Mouse (Mus musculus) heart, embryonic 10.5 days (tissue): ENCODE measurements around the gene Olfr1134. TPM values are rescaled to one million over a fixed set of nuclear protein-coding genes. Genes with fewer than 3 reads are reported as not detected.
"Not testable (repeated sequence)": the region's sequence is repeated elsewhere in the genome, so short reads cannot be mapped to it uniquely, and the experiment has no call there.

Experiments
- DNase-seq: peaks from one replicate; pipeline ENCODE4 v3.0.0-alpha.2; 2017; ENCODE audit warnings: low spot score
- H3K27ac ChIP-seq: fragments of 300-500 bp; sonication (generic); 2 replicates; pipeline ENCODE4 v1.5.1; 2016; ENCODE audit warnings: mild to moderate bottlenecking
- H3K27me3 ChIP-seq: fragments of 300-500 bp; sonication (generic); 2 replicates; pipeline ENCODE4 v1.6.1; 2016; ENCODE audit warnings: mild to moderate bottlenecking; ENCODE audit not compliant: poor library complexity, insufficient read depth, severe bottlenecking
- H3K36me3 ChIP-seq: fragments of 300-500 bp; sonication (generic); 2 replicates; pipeline ENCODE4 v1.6.1; 2016; ENCODE audit warnings: mild to moderate bottlenecking, moderate library complexity
- H3K4me1 ChIP-seq: fragments of 300-500 bp; sonication (generic); 2 replicates; pipeline ENCODE4 v1.6.1; 2016; ENCODE audit warnings: mild to moderate bottlenecking
- H3K4me3 ChIP-seq: fragments of 300-500 bp; sonication (generic); 2 replicates; pipeline ENCODE4 v1.5.1; 2016; ENCODE audit warnings: mild to moderate bottlenecking, moderate library complexity
- H3K9me3 ChIP-seq: fragments of 300-500 bp; sonication (generic); 2 replicates; pipeline ENCODE4 v1.6.1; 2016; ENCODE audit warnings: mild to moderate bottlenecking, moderate library complexity
- WGBS: fragments of 180-500 bp; shearing (Covaris S2); methylation state at CpG from one replicate; pipeline ENCODE4 v1.1.7; 2016; 5-methylcytosine and 5-hydroxymethylcytosine counted together
- polyA plus RNA-seq: library from polyadenylated mRNA; unstranded; fragments of >200 nt; fragmentation: Nextera tagmentation; extraction: Ambion mirVana; gene quantifications from 2 replicates; pipeline ENCODE4 v1.2.1, GENCODE M21; 2016

The Olfr1134 gene
- not detected in 2 replicates for polyA plus RNA-seq

DNA sequence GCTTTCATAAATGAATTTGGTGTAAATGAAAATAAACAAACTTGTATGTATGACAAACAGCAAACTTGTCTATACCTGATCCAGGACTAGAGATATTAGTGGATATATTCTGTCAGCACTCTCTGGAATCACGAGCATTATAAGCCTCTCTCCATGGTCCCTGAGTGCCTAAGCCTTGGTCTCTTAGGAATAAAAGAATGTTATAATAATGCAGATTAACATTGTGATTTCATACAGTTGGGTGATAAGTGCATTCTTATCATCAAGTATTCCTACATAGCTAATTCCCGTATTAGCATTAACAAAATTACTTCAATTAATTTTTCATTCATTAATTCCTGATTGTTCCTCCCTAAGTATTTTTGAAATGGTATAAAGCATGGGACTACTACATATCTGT, at the start of gene Olfr1134:
TSS of gene Olfr1134 (minus strand) at position 101 of the 400 bp plus-strand sequence.
- no peaks in the 10 kb centered on the region for H3K9me3 ChIP-seq
- H3K4me3 ChIP-seq: no peak within 1 kb of the TSS
- 71% methylated on average over 2 of the region's 2 CpGs for WGBS
- H3K27ac ChIP-seq: no peak within 1 kb of the TSS
- H3K36me3 ChIP-seq: no peaks in the 10 kb centered on the region
- no peak for DNase-seq
- no peaks in the 10 kb centered on the region for H3K27me3 ChIP-seq
- no peaks in the 10 kb centered on the region for H3K4me1 ChIP-seq

DNA sequence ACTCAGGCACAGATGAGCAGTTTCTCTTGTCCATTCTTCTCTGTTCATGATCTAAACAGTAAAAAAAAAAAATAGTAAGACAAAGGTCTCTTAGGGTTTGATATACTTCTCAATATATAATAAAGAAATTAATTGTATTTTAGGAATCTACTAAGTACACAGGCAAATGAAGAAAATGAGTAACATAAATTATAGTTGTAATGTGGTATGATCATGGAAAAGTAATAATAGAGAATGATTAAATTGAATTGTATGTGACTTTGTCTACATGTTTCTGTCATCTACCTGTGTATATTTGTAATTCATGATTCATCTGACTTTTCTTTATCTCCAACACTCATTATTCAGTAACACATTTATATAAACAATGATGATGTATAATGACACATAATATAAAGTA, 35.6 kb upstream of the Olfr1134 start, which contains the start of gene Olfr1136:
TSS of gene Olfr1136 (minus strand) at position 101 of the 400 bp plus-strand sequence.
- H3K4me1 ChIP-seq: no peaks in the 10 kb centered on the region
- DNase-seq: no peak

GRCm38 (mm10) chr2:87673564-87673963, 15.3 kb upstream of the Olfr1134 start, which contains the start of gene Olfr1135:
Gene Olfr1135 (minus strand): TSS chr2:87673664.
- H3K27ac ChIP-seq: no peak within 1 kb of the TSS
- no peaks in the 10 kb centered on the region for H3K36me3 ChIP-seq
- no peak for DNase-seq
- H3K4me1 ChIP-seq: no peaks in the 10 kb centered on the region
- no peaks in the 10 kb centered on the region for H3K9me3 ChIP-seq
- H3K4me3 ChIP-seq: no peak within 1 kb of the TSS
- 11% methylated on average over 1 of the region's 1 CpGs for WGBS
- no peaks in the 10 kb centered on the region for H3K27me3 ChIP-seq

More for the DNA sequence above, 35.6 kb upstream of the Olfr1134 start, which contains the start of gene Olfr1136:
- no peak within 1 kb of the TSS for H3K27ac ChIP-seq
- no peaks in the 10 kb centered on the region for H3K9me3 ChIP-seq
- H3K36me3 ChIP-seq: no peaks in the 10 kb centered on the region
- H3K4me3 ChIP-seq: no peak within 1 kb of the TSS
- no peaks in the 10 kb centered on the region for H3K27me3 ChIP-seq

DNA sequence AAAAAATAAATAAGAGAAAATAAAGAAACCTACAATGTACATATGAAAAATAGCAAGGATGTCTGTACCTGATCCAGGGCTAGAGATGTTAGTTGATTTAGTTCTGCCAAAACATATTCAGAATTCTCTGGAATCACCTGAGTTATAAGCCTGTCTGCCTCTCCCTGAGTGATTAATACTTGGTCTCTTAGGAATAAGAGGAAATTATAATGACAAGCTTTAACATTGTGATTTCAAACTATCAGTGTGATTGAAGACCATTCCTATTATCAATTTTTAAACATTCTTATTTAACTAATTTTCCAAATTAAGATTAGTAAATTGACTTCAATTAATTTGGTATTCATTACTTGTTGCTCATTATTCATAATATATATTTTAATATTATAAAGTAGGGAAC, 11.0 kb downstream of the Olfr1134 start, which contains the start of gene Olfr1133:
TSS of gene Olfr1133 (minus strand) at position 101 of the 400 bp plus-strand sequence.
- Histone ChIP-seq H3K4me3 (no peak within 1 kb of the TSS), H3K27me3 (no peaks in the 10 kb centered on the region), H3K36me3 (no peaks in the 10 kb centered on the region), H3K9me3 (no peaks in the 10 kb centered on the region), H3K4me1 (no peaks in the 10 kb centered on the region), H3K27ac (no peak within 1 kb of the TSS)
- DNase-seq: no peak

- Histone ChIP-seq H3K36me3 (no peaks in the 10 kb centered on the region), H3K4me3 (no peak overlapping the region), H3K9me3 (no peaks in the 10 kb centered on the region), H3K27me3 (no peaks in the 10 kb centered on the region), H3K4me1 (no peaks in the 10 kb centered on the region), H3K27ac (no peak overlapping the region)
- DNase-seq: no peak
These were observed 15.8 kb downstream of the Olfr1134 start for GRCm38 (mm10) chr2:87642441-87642840.

- Histone ChIP-seq H3K36me3 (no peaks in the 10 kb centered on the region), H3K4me1 (no peaks in the 10 kb centered on the region), H3K27me3 (no peaks in the 10 kb centered on the region), H3K9me3 (no peaks in the 10 kb centered on the region), H3K4me3 (no peak within 1 kb of the TSS), H3K27ac (no peak within 1 kb of the TSS)
- DNase-seq: no peak
These were observed 20.8 kb downstream of the Olfr1134 start, which contains the start of gene Olfr1132 for GRCm38 (mm10) chr2:87637435-87637834. Gene Olfr1132 (minus strand): TSS chr2:87637535.

- Histone ChIP-seq H3K4me3 (no peak within 1 kb of the TSS), H3K36me3 (no peaks in the 10 kb centered on the region), H3K9me3 (no peaks in the 10 kb centered on the region), H3K27me3 (no peaks in the 10 kb centered on the region), H3K27ac (no peak within 1 kb of the TSS), H3K4me1 (no peaks in the 10 kb centered on the region)
- 64% methylated on average over 3 of the region's 3 CpGs for WGBS
- DNase-seq: no peak
These were observed 31.5 kb downstream of the Olfr1134 start, which contains the start of gene Olfr1131 for GRCm38 (mm10) chr2:87626804-87627203. Gene Olfr1131 (plus strand): TSS chr2:87627104.

GRCm38 (mm10) chr2:87605912-87606311, 52.3 kb downstream of the Olfr1134 start, which contains the start of gene Olfr1130:
Gene Olfr1130 (plus strand): TSS chr2:87606212.
- H3K9me3 ChIP-seq, H3K4me1 ChIP-seq, H3K27ac ChIP-seq, H3K27me3 ChIP-seq, H3K36me3 ChIP-seq, DNase-seq, H3K4me3 ChIP-seq: not testable (repeated sequence)

Other genes starting within 250 kb of the Olfr1134 start
- gene Olfr1123, start 241.8 kb downstream of the Olfr1134 start, polyA plus RNA-seq: not detected in 2 replicates
- gene Olfr1124, start 228.2 kb downstream of the Olfr1134 start, polyA plus RNA-seq: 0.18 TPM in 1 of 2 replicates, not detected in the other
- gene Olfr1126, start 204.5 kb downstream of the Olfr1134 start, polyA plus RNA-seq: not detected in 2 replicates
- gene Pramel7, start 161.4 kb downstream of the Olfr1134 start, polyA plus RNA-seq: not detected in 2 replicates
- not detected in 2 replicates for gene Pramel6, start 151.9 kb downstream of the Olfr1134 start, polyA plus RNA-seq
- not detected in 2 replicates for gene Olfr153, start 126.7 kb downstream of the Olfr1134 start, polyA plus RNA-seq
- not detected in 2 replicates for gene Olfr1128, start 112.9 kb downstream of the Olfr1134 start, polyA plus RNA-seq
- gene Olfr1129, start 84.6 kb downstream of the Olfr1134 start, polyA plus RNA-seq: not detected in 2 replicates
- not detected in 2 replicates for gene Olfr1130, start 52.2 kb downstream of the Olfr1134 start, polyA plus RNA-seq
- gene Olfr1131, start 31.4 kb downstream of the Olfr1134 start, polyA plus RNA-seq: not detected in 2 replicates
- not detected in 2 replicates for gene Olfr1132, start 20.9 kb downstream of the Olfr1134 start, polyA plus RNA-seq
- not detected in 2 replicates for gene Olfr1133, start 11.1 kb downstream of the Olfr1134 start, polyA plus RNA-seq
- not detected in 2 replicates for gene Olfr1135, start 15.2 kb upstream of the Olfr1134 start, polyA plus RNA-seq
- not detected in 2 replicates for gene Olfr1136, start 35.5 kb upstream of the Olfr1134 start, polyA plus RNA-seq
- gene Olfr1137, start 54.7 kb upstream of the Olfr1134 start, polyA plus RNA-seq: not detected in 2 replicates
- gene Olfr1138, start 81.5 kb upstream of the Olfr1134 start, polyA plus RNA-seq: not detected in 2 replicates
- gene Olfr1140, start 85.3 kb upstream of the Olfr1134 start, polyA plus RNA-seq: not detected in 2 replicates
- gene Olfr1141, start 95.5 kb upstream of the Olfr1134 start, polyA plus RNA-seq: not detected in 2 replicates
- not detected in 2 replicates for gene Olfr152, start 121.0 kb upstream of the Olfr1134 start, polyA plus RNA-seq
- not detected in 2 replicates for gene Olfr1143, start 142.1 kb upstream of the Olfr1134 start, polyA plus RNA-seq
- gene Olfr1145, start 151.4 kb upstream of the Olfr1134 start, polyA plus RNA-seq: not detected in 2 replicates
- gene Olfr1148, start 172.1 kb upstream of the Olfr1134 start, polyA plus RNA-seq: not detected in 2 replicates
- gene Olfr1150-ps1, start 185.5 kb upstream of the Olfr1134 start, polyA plus RNA-seq: not detected in 2 replicates
- gene Olfr1151, start 197.4 kb upstream of the Olfr1134 start, polyA plus RNA-seq: not detected in 2 replicates
- not detected in 2 replicates for gene Olfr1152, start 208.0 kb upstream of the Olfr1134 start, polyA plus RNA-seq
- gene Olfr1153, start 236.5 kb upstream of the Olfr1134 start, polyA plus RNA-seq: not detected in 2 replicates
- gene Olfr1154, start 246.7 kb upstream of the Olfr1134 start, polyA plus RNA-seq: not detected in 2 replicates